Mouse (Mus musculus): ENCODE measurements at regions not wholly inside any gene's neighbourhood (a gene's known extent, or its start where the extent isn't known, plus 50 kb on each side); places are given as distances from the start of the nearest gene placed in this dataset.

- DNase-seq, result peak; percentile 25
Observed at GRCm38 (mm10) chr7:135996896-135997295, 280.7 kb upstream of the Mki67 start.

GRCm38 (mm10) chr7:135997640-135998039 lies 281.5 kb upstream of the Mki67 start:
- no peak for DNase-seq

- DNase-seq, result no peak
Observed at GRCm38 (mm10) chr7:136002382-136002781, 286.2 kb upstream of the Mki67 start.

- no peak for DNase-seq
Observed at GRCm38 (mm10) chr7:136003291-136003690, 287.1 kb upstream of the Mki67 start.

- peak; percentile 20 for DNase-seq
Observed at GRCm38 (mm10) chr7:136007796-136008455, 291.8 kb upstream of the Mki67 start.

- peak; percentile 11 for DNase-seq
Observed at GRCm38 (mm10) chr7:136008486-136008885, 292.3 kb upstream of the Mki67 start.

- DNase-seq, result peak; percentile 55
Observed at GRCm38 (mm10) chr7:136010013-136010412, 293.9 kb upstream of the Mki67 start.

- DNase-seq, result no peak
Observed at GRCm38 (mm10) chr7:136014706-136015105, 298.5 kb upstream of the Mki67 start.

GRCm38 (mm10) chr7:136016918-136017317 lies 300.8 kb upstream of the Mki67 start:
- no peak for DNase-seq

GRCm38 (mm10) chr7:136020577-136020976 lies 304.4 kb upstream of the Mki67 start:
- no peak for DNase-seq

- no peak for DNase-seq
Observed at GRCm38 (mm10) chr7:136021071-136021470, 304.9 kb upstream of the Mki67 start.

GRCm38 (mm10) chr7:136022781-136023448 lies 306.8 kb upstream of the Mki67 start:
- no peak for DNase-seq

- DNase-seq, result no peak
Observed at GRCm38 (mm10) chr7:136026451-136026850, 310.3 kb upstream of the Mki67 start.

GRCm38 (mm10) chr7:136032026-136032425 lies 315.9 kb upstream of the Mki67 start:
- no peak for DNase-seq

- no peak for DNase-seq
Observed at GRCm38 (mm10) chr7:136033536-136033935, 317.4 kb upstream of the Mki67 start.

GRCm38 (mm10) chr7:136035735-136036134 lies 319.6 kb upstream of the Mki67 start:
- no peak for DNase-seq

GRCm38 (mm10) chr7:136038072-136038471 lies 321.9 kb upstream of the Mki67 start:
- no peak for DNase-seq

- DNase-seq, result no peak
Observed at GRCm38 (mm10) chr7:136038906-136039305, 322.7 kb upstream of the Mki67 start.

GRCm38 (mm10) chr7:136041921-136042320 lies 325.8 kb upstream of the Mki67 start:
- DNase-seq, result no peak

- DNase-seq, result peak; percentile 72
Observed at GRCm38 (mm10) chr7:136046645-136047363, 330.6 kb upstream of the Mki67 start.

- peak; percentile 12 for DNase-seq
Observed at GRCm38 (mm10) chr7:136047364-136047945, 331.3 kb upstream of the Mki67 start.

- no peak for DNase-seq
Observed at GRCm38 (mm10) chr7:136048925-136049586, 332.9 kb upstream of the Mki67 start.

GRCm38 (mm10) chr7:136049587-136049930 lies 333.4 kb upstream of the Mki67 start:
- DNase-seq, result peak; percentile 26
